Mouse (Mus musculus) gastrocnemius, adult 2 months (tissue): ENCODE results near the gene C1qtnf2. TPM values are rescaled to one million over a fixed set of nuclear protein-coding genes. Genes with fewer than 3 reads are reported as not detected.

Experiments
- DNase-seq: peaks from one replicate; pipeline ENCODE4 v3.0.0; 2022
- H3K27ac ChIP-seq: fragments of 200-600 bp; 2 replicates; pipeline ENCODE4 v1.8.1; 2022; ENCODE audit warnings: mild to moderate bottlenecking
- H3K4me3 ChIP-seq: fragments of 200-600 bp; 2 replicates; pipeline ENCODE4 v1.8.1; 2022; ENCODE audit warnings: mild to moderate bottlenecking, moderate library complexity
- CTCF ChIP-seq: fragments of 200-600 bp; IDR thresholded peaks from 2 replicates; pipeline ENCODE4 v1.8.1; 2022; ENCODE audit warnings: antibody characterized with exemption, mild to moderate bottlenecking, moderate library complexity
- intact Hi-C: fragments of 180-260 bp; cut with DNase I; formaldehyde crosslinking; loops from one replicate; pipeline ENCODE4 v1.15.1; 2025
- total RNA-seq, 2 experiments: library from RNA; stranded (reverse); gene quantifications; 2 replicates each; pipeline ENCODE4 v1.2.3; 2021

Gene C1qtnf2
- total RNA-seq, 2 experiments from 2014 or later, result 1.8 to 3.6 TPM

DNA sequence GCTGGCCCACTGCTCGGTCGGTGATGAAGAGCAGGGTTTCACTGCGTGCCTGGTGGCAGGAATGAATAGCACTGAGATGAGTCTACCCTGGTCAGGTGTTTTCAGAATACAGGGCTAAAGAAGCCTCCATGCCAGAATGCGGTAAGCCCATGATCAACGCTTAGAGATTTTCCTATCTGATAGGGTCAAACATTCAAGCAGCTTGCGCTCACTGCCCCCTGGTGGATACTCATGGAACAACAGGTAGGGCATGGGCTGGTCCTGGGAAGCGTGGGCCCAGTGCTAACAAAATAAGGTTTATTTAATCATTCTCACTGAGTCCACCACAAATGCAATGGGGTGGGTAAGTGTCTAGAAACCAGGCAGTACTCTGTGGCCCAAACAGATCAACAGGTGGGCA is 18.6 kb downstream of the C1qtnf2 start:
- H3K4me3 ChIP-seq, result no peak overlapping the region
- intact Hi-C loops, result loop anchor here (10.0 kb wide), 2 partner anchors 122 to 252 kb away; partner anchors contain the start of gene Ttc1
- peak; percentile 99 for TF ChIP-seq CTCF
- no peak overlapping the region for H3K27ac ChIP-seq
- DNase-seq, result peak; percentile 80

DNA sequence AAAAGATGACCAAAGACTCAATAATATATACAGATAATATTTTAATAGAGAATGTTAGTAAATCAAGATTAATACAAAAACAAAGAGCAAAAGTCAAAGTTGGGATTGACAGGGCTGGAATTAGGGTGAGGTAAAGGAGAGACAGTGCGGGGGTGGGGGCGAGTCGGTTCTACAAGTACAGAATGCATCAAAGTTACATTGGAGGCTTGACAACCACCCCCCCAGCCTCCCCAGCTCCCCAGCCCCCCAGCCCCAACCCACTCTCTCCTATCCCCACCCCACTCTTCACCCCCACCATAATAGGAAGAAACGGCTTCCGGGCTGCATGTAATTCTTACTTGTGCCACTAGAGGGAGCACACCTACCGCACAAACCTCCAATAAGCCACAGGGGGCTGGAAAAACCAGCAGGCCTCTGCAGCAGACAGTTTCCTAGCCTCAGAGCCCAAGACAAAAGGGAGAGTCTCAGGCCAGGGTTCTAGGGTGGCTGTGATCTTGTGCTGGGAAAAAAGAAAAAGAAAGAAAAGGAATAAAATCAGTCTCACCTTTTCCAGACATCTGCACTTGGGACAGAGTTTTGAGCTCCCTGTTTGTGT is 19.8 kb downstream of the C1qtnf2 start:
- peak; percentile 80 for TF ChIP-seq CTCF
- Histone ChIP-seq H3K4me3 (no peak overlapping the region), H3K27ac (no peak overlapping the region)
- intact Hi-C loops, result loop anchor here (1.0 to 10.0 kb wide), 3 partner anchors 92 to 251 kb away; partner anchors contain the start of gene Ttc1
- DNase-seq, result peak; percentile 71

GRCm38 (mm10) chr11:43495037-43495436 is 21.0 kb downstream of the C1qtnf2 start:
- no peak for DNase-seq
- TF ChIP-seq CTCF, result no peak
- intact Hi-C loops, result loop anchor here (10.0 kb wide), 2 partner anchors 120 to 250 kb away; partner anchors contain the start of gene Ttc1
- Histone ChIP-seq H3K27ac (no peak overlapping the region), H3K4me3 (no peak overlapping the region)

DNA sequence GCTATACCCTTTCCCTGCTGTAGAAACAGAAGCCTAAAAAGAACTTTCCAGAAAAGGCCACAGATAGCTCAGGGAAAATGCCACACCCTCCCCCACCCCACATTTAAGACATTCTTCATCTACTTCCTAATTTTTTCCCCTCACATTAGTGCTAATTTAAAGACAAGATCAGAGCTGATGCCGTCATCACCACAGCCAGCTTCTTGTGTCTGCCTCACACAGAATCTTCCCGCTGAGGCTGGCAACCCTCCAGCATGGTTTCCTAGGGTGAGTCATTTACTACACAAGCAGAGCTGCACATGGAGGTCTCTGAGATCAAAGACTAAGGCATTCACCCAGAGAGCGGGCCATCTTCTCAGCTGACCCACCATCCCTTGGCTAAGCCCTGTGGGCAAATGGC is 21.5 kb downstream of the C1qtnf2 start:
- Histone ChIP-seq H3K27ac (no peak overlapping the region), H3K4me3 (no peak overlapping the region)
- peak; percentile 64 for DNase-seq
- no peak for TF ChIP-seq CTCF
- intact Hi-C loops, result loop anchor here (10.0 kb wide), 2 partner anchors 119 to 249 kb away; partner anchors contain the start of gene Ttc1

DNA sequence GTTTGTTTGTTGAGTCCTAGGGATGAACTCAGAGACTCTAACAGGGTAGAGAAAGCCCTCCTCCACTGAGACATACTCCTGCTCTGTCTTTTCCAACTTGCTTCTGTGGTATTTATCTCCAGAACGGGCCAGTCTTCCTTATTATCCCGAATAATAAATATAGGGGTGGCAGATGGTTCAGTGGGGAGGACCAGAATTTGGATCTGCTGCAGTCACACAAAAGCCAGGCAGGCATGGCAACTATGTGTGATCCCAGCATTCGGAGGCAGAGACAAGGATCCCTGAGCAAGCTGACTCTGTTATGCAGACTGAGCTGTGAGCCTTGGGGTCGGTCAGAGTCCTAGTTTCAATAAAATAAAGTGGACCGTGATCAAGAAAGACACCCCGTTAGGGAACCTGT is 27.2 kb downstream of the C1qtnf2 start:
- intact Hi-C loops, result no loop called here
- no peak overlapping the region for H3K27ac ChIP-seq
- no peak for TF ChIP-seq CTCF

DNA sequence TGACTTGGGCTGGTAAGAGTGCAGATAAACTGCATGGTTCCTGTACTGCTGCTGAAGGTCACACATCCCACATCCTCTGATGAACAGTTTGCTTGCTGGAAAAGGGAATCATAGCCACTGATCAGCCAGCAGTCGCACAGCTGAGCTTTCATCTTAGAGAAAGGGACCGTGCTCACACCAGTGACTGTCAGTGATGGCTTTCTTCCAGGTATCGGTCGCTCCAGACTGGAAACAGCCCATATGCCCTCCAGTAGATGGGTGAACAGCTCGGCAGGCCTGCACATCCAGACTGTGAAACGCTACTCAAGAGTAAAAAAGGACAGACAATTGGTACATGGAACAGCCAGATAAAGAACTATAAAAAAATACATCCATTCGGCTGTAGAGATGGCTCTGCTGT is 31.1 kb downstream of the C1qtnf2 start:
- H3K27ac ChIP-seq, result no peak overlapping the region
- no peak for DNase-seq
- intact Hi-C loops, result no loop called here
- no peak for TF ChIP-seq CTCF
- no peak overlapping the region for H3K4me3 ChIP-seq

More for the DNA sequence above, 27.2 kb downstream of the C1qtnf2 start:
- DNase-seq, result no peak
- no peak overlapping the region for H3K4me3 ChIP-seq

- TF ChIP-seq CTCF, result no peak
- DNase-seq, result no peak
- intact Hi-C loops, result no loop called here
- no peak overlapping the region for H3K4me3 ChIP-seq
- no peak overlapping the region for H3K27ac ChIP-seq
Measured at GRCm38 (mm10) chr11:43507976-43508375, 33.9 kb downstream of the C1qtnf2 start.

DNA sequence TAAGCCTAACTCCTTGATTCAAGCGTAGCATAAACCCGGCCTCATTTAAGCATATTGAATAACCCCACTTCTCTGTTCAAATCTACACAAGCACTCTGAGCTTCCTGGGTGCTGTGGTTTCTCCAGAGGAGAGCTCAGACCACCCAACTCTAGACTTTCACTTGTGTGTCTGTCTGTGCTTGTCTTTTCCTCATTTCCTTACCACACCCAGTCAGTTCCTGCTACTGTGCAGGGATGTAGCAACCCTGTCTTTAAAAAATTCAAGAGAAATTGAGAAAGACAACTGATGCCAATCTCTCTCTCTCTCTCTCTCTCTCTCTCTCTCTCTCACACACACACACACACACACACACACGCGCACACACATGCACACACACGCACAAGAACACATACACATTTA is 35.8 kb downstream of the C1qtnf2 start:
- no peak overlapping the region for H3K27ac ChIP-seq
- H3K4me3 ChIP-seq, result no peak overlapping the region
- no peak for DNase-seq
- intact Hi-C loops, result no loop called here
- no peak for TF ChIP-seq CTCF

DNA sequence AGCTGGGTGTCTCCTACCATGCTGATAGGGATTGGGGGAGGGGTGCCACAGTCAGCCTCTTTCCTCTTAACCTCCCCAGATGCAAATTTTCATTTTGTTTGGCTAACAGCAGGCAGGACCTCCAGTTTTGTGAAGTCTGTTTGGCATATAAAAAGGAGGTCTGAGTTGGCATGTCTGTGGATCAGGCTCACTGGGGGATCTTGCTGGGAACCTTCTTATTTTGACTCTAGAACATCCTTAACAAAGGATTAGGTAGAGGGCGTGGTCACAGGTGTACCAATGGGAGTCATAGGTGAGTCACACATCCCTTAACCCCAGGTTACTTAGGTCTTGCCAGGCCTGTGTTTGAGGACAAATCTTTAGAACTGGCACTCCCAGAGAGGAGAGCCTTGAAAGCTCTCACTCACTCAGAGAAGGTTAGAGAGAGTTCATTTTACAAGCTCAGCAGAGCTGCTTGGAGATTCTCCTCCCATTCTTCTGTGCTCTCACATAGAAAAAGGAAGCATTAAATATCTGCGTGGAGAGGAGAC is 38.6 kb downstream of the C1qtnf2 start:
- H3K27ac ChIP-seq, result no peak overlapping the region
- no peak for TF ChIP-seq CTCF
- intact Hi-C loops, result no loop called here
- no peak for DNase-seq
- no peak overlapping the region for H3K4me3 ChIP-seq

- TF ChIP-seq CTCF, result peak; percentile 49
- intact Hi-C loops, result no loop called here
- Histone ChIP-seq H3K27ac (no peak overlapping the region), H3K4me3 (no peak overlapping the region)
- peak; percentile 45 for DNase-seq
Measured at GRCm38 (mm10) chr11:43516344-43517021, 42.4 kb downstream of the C1qtnf2 start.

DNA sequence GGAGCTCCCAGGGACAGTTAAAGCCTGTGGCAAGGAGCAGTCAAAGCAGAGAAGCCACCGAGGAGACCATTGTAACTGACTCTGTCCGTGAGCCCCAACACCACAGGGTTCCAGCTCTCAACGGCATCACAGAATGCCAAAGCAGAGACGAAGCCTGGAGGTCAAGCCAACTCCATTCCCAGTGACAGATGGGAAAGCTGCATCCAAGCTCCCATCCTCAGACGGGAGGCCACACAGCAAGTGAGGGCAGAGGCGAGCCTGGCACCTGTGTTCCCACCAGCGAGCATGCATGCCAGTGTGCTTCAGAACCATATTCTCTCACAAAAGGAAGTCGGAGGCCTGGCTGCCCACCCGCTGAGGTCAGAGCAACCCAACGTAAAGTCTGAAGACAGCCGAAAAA is 43.6 kb downstream of the C1qtnf2 start:
- Histone ChIP-seq H3K4me3 (no peak overlapping the region), H3K27ac (no peak overlapping the region)
- DNase-seq, result no peak
- TF ChIP-seq CTCF, result no peak
- intact Hi-C loops, result no loop called here

GRCm38 (mm10) chr11:43518086-43518485 is 44.0 kb downstream of the C1qtnf2 start:
- DNase-seq, result no peak
- no peak overlapping the region for H3K27ac ChIP-seq
- no peak overlapping the region for H3K4me3 ChIP-seq
- peak; percentile 7; the same call in 1 of the 2 replicates for TF ChIP-seq CTCF
- intact Hi-C loops, result no loop called here

- TF ChIP-seq CTCF, result no peak
- intact Hi-C loops, result no loop called here
- DNase-seq, result peak; percentile 47
- no peak overlapping the region for H3K27ac ChIP-seq
- H3K4me3 ChIP-seq, result no peak overlapping the region
Measured at GRCm38 (mm10) chr11:43518821-43519220, 44.7 kb downstream of the C1qtnf2 start.
